Mouse (Mus musculus) kidney, adult 8-10 months (tissue): Measurements from ENCODE around the gene Pik3r5.

ENCODE experiments used
- DNase-seq, 2 experiments: peaks; one replicate each; pipeline ENCODE4 v3.0.0; 2022

Pik3r5 gene

DNA sequence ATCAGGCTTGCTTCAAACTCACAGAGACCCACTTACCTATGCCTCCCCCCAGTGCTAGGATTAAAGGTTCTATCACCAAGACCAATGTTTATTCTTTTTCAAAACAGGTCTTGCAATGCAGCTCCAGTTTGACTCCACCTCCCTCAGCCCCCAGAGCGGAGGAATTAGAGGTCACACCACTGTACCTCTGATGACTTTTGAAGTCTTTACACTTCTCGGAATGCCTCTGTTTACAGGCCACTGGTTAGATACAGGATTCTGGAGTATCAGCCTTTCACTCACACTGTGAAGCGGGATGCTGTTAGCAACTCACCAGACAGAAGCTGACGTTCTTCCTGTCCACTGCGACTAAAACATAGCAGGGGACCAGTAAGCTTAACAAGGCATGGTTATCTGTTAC is 30.5 kb upstream of the Pik3r5 start:
- no peak for DNase-seq

DNA sequence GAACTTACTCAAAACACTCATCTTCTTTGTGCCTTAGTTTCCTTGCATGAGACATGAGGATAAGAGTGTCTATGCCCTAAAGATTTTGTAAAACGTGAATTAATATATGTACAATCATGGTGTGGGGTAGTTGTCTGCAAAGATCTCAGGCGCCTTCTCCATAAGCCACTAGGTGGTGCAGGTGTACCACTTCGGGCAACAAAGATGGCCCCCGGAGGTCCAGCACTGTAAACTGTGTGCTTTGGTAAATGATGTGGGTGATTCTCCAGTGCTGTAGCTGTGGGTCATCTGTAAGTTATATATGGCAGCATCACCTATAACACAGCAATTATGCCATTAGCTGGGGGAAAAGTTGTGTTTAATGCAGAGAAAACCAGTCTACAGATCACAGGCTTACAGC is 27.7 kb upstream of the Pik3r5 start:
- DNase-seq, result no peak

DNA sequence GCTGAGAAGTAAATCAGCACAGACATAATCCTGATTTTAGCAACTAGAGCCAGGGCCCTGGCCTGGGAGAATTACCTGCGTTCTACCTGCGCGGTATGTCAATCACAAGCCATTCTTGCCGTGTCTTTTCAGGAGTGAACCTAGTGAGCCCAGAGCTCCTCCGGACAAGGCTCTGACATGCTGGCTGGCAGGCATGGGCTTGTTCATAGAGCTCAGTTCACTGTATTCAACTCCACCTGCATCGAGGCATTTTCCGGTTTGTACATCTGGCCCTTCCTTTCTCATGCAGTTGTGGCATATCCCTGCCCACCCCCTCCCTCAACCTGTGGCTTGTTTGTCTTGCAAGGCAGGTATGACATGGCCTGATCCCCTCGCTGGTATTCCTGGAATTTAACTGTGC is 26.3 kb upstream of the Pik3r5 start:
- no peak for DNase-seq

GRCm38 (mm10) chr11:68407266-68407926 is 24.5 kb upstream of the Pik3r5 start:
- no peak for DNase-seq

DNA sequence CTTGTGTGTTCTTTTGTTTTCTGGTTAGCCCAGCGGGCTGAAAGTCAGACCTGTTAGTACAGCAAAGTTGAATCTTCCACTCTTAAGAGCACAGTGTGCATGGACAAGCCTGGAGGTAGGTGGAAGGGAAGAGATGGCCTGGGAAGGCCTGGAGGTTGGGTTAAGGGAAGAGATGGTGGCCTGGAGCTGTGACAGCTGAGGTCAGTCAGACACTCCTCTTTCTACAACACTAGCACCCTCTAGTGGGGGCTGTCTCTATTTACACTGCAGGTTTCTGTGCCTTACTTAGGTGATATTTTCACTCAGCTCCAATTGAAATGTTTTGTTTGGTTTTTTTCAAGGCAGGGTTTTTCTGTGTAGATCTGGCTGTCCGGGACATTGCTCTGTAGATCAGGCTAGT is 23.8 kb upstream of the Pik3r5 start:
- DNase-seq, result peak; percentile 69 to 79

DNA sequence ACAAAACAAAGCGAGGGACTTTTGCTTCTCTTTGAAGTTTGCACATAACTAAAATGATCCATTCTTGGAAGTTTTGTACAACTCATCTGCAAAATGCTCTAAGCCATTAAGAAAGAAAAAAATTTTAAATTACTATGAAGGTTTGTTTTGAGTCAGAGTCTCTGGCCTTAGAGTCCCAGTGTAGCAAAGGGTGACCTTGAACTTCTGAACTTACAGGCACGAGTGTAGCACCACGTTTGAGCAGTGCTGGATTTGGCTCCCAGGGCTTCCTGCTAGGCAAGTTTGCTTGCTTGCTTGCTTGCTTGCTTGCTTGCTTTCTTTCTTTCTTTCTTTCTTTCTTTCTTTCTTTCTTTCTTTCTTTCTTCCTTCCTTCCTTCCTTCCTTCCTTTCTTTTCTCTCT is 14.9 kb upstream of the Pik3r5 start:
- DNase-seq, result no peak

- no peak for DNase-seq
Observed at GRCm38 (mm10) chr11:68417831-68418230, 14.1 kb upstream of the Pik3r5 start.

GRCm38 (mm10) chr11:68425492-68426315 is 6.2 kb upstream of the Pik3r5 start:
- DNase-seq, result no peak

DNA sequence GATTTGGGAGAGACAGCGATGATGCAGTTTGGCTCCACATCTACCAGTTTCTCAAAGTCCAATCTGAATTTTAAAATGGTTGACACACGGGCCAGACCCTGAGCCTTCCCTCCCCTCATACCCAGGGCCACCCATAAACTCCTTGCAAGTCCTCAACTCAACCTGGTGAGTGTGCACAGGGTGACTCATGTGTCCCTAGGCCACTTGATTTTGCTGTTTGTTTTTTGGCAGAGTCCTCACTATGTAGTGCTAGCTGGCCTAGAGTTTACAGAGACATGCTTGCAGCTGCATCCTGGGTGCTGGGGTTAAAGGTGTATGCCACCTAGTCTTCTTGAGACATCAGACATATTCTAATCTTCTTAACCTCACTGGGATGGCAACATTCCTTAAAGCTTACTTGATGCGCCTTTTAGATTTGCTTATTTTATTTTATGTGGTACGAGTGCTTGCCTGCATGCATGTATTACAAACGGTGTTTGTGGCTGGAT is 4.8 kb upstream of the Pik3r5 start:
- DNase-seq, result no peak

- no peak for DNase-seq
Observed at GRCm38 (mm10) chr11:68430662-68431061, 1.3 kb upstream of the Pik3r5 start.

DNA sequence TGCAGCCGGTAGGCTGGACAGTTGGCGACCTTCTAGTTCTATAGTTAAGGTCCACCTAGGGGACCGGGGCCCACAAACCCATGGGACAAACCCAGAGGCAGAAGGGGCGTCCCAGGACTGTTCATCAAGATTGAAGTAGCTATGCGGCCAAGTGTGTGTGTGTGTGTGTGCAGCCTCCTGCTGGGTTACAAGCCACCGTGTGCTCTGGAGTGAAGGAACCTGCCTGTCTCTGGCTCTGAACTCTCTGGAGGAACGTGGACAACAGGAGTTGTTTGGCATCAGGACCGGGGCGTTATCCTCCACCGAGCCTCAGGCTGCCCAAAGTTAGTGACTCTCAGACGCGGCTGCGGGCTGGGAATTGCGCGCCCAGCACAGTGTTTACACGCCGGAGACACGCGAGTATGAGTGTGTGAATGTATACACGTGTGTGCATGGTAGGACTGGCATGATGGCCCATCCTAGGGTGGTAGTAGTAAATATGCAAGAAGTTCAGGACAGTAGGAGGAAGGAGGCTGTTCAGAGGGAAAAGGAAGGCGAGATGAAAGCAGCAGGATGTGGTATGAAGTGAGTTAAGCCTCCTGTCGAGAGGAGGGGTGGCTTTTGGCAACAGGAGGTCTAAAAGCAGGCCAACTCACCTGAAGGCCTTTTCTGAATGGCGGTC is 570 bp downstream of the Pik3r5 start:
- no peak for DNase-seq

- DNase-seq, result no peak
Observed at GRCm38 (mm10) chr11:68433534-68433933, 1.6 kb downstream of the Pik3r5 start.

DNA sequence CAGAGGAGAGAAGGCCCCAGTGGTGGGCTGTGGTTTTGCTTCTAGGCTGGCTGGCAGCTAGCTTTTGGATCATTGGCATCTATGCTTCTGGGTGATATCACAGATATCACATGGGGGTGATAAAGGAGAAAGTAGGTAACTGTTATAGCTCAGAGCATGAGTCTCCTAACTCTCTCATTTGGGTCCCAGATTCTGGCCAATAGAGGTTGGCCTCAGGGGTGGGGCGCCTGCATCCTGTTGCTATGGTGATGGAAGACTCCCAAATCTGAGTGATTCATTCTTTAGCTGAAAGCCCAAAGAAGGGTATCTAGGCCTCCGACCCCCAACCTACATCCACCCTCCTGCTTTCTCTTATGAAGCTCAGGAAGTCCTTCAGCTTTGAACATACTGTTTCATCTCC is 2.8 kb downstream of the Pik3r5 start:
- no peak for DNase-seq

- no peak for DNase-seq
Observed at GRCm38 (mm10) chr11:68435601-68436000, 3.7 kb downstream of the Pik3r5 start.

- DNase-seq, result no peak
Observed at GRCm38 (mm10) chr11:68436376-68436775, 4.5 kb downstream of the Pik3r5 start.

DNA sequence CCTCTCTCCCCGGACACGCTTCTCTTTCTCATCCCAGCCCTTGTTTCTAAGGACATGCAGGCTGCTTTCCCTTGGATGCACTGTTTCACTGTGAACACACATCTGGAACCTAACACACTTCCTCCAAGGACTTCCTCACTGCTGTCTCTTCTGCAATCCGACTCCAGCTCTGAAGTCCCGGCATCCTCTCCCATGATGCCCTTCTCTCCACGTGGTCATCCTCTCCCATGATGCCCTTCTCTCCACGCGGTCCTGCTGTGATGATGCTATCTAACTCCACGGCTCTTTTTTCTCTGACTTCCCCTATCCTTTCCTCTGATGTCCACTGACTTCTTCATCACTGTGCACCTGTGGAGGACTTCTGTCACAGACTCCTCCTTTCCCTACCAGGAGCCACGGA is 8.2 kb downstream of the Pik3r5 start:
- no peak for DNase-seq

GRCm38 (mm10) chr11:68440965-68441364 is 9.0 kb downstream of the Pik3r5 start:
- DNase-seq, result no peak

DNA sequence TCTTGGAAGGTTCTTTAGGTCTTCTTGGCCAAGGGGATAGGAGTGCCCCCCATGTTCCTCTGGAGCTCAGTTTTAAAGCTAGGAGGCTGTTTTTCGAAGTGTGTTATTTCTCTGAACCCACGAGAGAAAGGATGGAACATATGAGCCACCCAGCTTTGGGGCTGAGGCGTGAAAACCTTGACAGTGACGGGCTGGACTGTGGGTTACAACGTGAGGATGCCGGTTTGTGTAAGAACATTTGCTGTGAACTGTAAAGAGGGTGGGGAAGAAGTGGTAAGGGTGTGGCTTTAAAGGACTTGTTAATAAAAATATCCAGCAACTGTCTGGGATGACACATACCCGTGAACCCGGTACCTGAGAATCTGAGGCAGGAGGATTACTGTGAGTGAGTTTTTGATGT is 10.4 kb downstream of the Pik3r5 start:
- DNase-seq, result no peak

DNA sequence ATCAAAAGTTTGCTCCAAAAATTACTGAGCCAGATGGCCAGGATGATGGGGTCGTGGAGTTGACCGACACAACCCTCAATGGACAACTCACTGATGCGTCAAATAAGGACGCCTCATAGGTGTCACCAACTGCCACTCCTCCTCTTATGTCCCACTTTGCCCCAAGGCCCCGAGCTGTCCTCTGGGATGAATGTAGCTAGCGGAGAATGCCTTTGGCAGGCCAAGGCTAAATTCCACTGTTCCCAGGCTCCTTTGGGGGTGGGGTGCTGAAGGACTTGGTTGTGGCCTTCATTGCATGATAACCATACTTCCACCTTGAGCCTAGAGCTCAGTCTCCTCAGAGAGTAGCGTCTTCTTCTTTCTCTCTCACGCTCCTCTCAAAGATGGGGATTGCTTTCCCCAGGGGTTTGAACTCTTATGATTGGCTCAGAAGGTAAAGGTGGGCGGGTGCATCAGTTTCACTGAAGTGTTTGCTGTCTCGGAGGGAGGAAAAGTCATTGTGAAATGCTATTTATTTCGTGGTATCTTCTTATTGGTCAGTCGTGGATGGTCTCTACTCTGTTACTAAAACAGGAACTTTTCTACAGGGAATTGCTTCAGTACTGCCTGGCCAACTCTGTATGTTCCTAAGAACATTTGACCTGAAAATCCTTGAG is 11.2 kb downstream of the Pik3r5 start:
- DNase-seq, result no peak

GRCm38 (mm10) chr11:68445901-68446300 is 14.0 kb downstream of the Pik3r5 start:
- no peak for DNase-seq

DNA sequence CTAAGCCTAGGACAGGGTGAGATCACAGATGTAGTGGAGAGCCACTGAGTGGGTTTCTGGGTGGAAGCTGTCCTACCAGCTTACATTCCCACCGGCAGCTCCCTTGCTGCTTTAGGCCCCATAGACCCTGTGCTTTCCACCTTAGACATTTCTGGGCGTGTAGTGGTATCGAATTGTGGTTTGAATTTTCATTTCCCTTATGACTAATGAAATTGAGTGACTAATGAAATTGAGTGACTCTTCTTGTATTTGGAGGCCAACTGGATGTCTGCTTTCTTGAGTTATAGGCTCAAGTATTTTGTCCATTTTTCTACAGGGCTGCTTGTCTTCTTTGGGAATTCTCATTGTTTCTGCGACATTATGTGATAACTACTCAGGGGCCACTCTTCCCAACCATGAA is 14.6 kb downstream of the Pik3r5 start:
- DNase-seq, result no peak

DNA sequence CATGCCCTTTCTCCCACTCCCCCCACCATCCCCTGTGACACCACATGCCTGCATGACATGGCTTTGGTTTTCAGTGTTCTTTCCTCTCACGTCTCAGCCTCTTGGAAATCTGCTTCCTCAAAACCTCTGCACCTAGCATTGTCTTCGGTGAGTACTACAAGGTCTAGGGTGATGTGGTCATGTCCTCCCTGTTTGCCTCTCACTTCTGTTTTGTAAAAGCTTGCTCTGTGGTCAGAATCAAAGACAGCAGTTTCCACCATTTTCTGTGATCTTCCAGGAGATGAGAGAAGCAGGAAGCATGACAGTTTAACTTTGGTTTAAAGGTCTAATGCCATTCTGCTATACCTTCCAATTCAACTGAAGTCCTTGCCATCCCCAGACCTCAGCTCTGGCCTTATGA is 15.3 kb downstream of the Pik3r5 start:
- DNase-seq, result no peak

DNA sequence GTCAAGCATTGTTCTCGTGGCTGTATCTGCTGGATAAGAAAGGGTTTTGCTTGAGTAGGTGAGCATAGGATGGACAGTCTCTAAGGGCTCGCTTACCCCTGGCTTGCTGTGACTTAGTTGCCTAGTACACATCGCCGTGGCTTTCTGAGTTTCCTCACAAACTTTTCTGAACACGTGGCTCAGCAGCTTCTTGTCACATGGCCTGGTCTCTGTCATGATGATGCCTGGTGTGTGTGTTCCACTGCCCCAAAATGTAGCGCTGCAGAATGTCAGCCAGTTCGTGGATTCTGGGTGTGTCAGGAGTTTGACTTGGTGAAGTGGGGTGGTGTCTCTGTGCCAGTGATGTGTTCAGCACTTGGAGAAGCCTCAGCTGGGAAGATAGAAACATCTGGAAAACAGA is 16.4 kb downstream of the Pik3r5 start:
- no peak for DNase-seq
